Comparison of ENCODE assay signal across 8 mouse cellular contexts in genomic region chr9:72133772-72134245, GRCm38 (mm10). TPM values are rescaled to one million over a fixed set of nuclear protein-coding genes. Genes with fewer than 3 reads are reported as not detected.
DNase-seq lines count a peak whose midpoint lies in the region; ATAC-seq and TF ChIP-seq lines count a peak whose summit lies in the region.

No protein-coding gene starts in this region.

- peak overlapping the region; percentile 97 for H3K27ac ChIP-seq in spleen, adult 2 months (ENCODE audit: insufficient read depth, low read length)
- H3K27ac ChIP-seq in limb, embryonic 14.5 days (replicated peaks; ENCODE audit: low read depth, low read length) = peak overlapping the region; percentile 94
- peak overlapping the region; percentile 95 for H3K27ac ChIP-seq in stomach, postnatal 0 days (replicated peaks)

- H3K4me1 ChIP-seq in spleen, adult 2 months (ENCODE audit: control insufficient read depth, insufficient read depth, insufficient read length) = peaks cover 2% of the 10 kb centered on the region
- H3K4me1 ChIP-seq in limb, embryonic 14.5 days (ENCODE audit: control insufficient read depth, insufficient read depth, low read length) = peaks cover 11% of the 10 kb centered on the region
- no peaks in the 10 kb centered on the region for H3K4me1 ChIP-seq in stomach, postnatal 0 days (replicated peaks; ENCODE audit: control insufficient read depth, insufficient read depth)

- no peak for TF ChIP-seq CTCF in spleen, adult 2 months (IDR thresholded peaks at IDR 0.05; ENCODE audit: extremely low read depth, insufficient read depth, insufficient read length, insufficient replicate concordance)
- no peak for TF ChIP-seq CTCF in stomach, postnatal 0 days (IDR thresholded peaks at IDR 0.05; ENCODE audit: low read depth)

- H3K36me3 ChIP-seq in spleen, adult 2 months (ENCODE audit: control insufficient read depth, insufficient read depth, low read length) = no peaks in the 10 kb centered on the region
- H3K36me3 ChIP-seq in limb, embryonic 14.5 days (ENCODE audit: control insufficient read depth, insufficient read depth, low read length) = no peaks in the 10 kb centered on the region
- H3K36me3 ChIP-seq in stomach, postnatal 0 days (ENCODE audit: control insufficient read depth, insufficient read depth, low read length) = no peaks in the 10 kb centered on the region

- DNase-seq in cerebellum, adult 18-20 months = peak; percentile 33 to 40
- no peak for DNase-seq in cerebellum, adult 11 months
- DNase-seq in spleen, adult 2 months (ENCODE audit: low read depth in 1 of 2, low spot score in 2 of 2) = no peak
- no peak for DNase-seq in spleen, postnatal 4 days (ENCODE audit: low spot score in 2 of 2)
- DNase-seq in limb, embryonic 14.5 days (ENCODE audit: low spot score) = no peak
- DNase-seq in stomach, postnatal 0 days (ENCODE audit: low spot score) = no peak
- no peak for DNase-seq in MN1 (ENCODE audit: low spot score)
- no peak for DNase-seq in embryo, embryonic 10.5 days (ENCODE audit: low spot score)

- peak overlapping the region; percentile 91 for H3K9ac ChIP-seq in limb, embryonic 14.5 days (ENCODE audit: low read depth, low read length, severe bottlenecking)
- H3K9ac ChIP-seq in stomach, postnatal 0 days (ENCODE audit: low read length) = no peak overlapping the region; the same call in 1 of the 2 replicates

- no peaks in the 10 kb centered on the region for H3K9me3 ChIP-seq in limb, embryonic 14.5 days (ENCODE audit: control insufficient read depth, low read length)
- no peaks in the 10 kb centered on the region for H3K9me3 ChIP-seq in stomach, postnatal 0 days (ENCODE audit: control insufficient read depth, low read length)

- TF ChIP-seq EP300 in stomach, postnatal 0 days (optimal IDR thresholded peaks at IDR 0.05) = no peak

- H3K4me3 ChIP-seq in spleen, adult 2 months (ENCODE audit: extremely low read depth, insufficient read depth, insufficient read length) = peak overlapping the region; percentile 77
- H3K4me3 ChIP-seq in limb, embryonic 14.5 days (replicated peaks; ENCODE audit: low read length) = peak overlapping the region; percentile 72
- peak overlapping the region; percentile 63 for H3K4me3 ChIP-seq in stomach, postnatal 0 days (ENCODE audit: low read depth, low read length)

- TF ChIP-seq POLR2A in spleen, adult 2 months (IDR thresholded peaks at IDR 0.05; ENCODE audit: low read depth, low read length) = no peak
- no peak for TF ChIP-seq POLR2A in limb, embryonic 14.5 days (IDR thresholded peaks at IDR 0.05; ENCODE audit: borderline replicate concordance, extremely low read depth, insufficient read depth, insufficient read length)

- H3K27me3 ChIP-seq in spleen, adult 2 months (ENCODE audit: control insufficient read depth, insufficient read depth, low read length) = no peaks in the 10 kb centered on the region
- no peaks in the 10 kb centered on the region for H3K27me3 ChIP-seq in limb, embryonic 14.5 days (ENCODE audit: control insufficient read depth, insufficient read depth, low read length)
- no peaks in the 10 kb centered on the region for H3K27me3 ChIP-seq in stomach, postnatal 0 days (ENCODE audit: control insufficient read depth, insufficient read depth, low read length)

- WGBS in spleen, adult 2 months = 30% methylated on average over 4 of the region's 4 CpGs
- WGBS in limb, embryonic 14.5 days = 57% methylated on average over 4 of the region's 4 CpGs
- WGBS in stomach, postnatal 0 days = 38% methylated on average over 4 of the region's 4 CpGs

- peak overlapping the region; percentile 91 for H3K4me2 ChIP-seq in limb, embryonic 14.5 days (replicated peaks; ENCODE audit: low read depth, low read length, severe bottlenecking)
- H3K4me2 ChIP-seq in stomach, postnatal 0 days (replicated peaks; ENCODE audit: low read depth) = peak overlapping the region; percentile 88

- ATAC-seq in limb, embryonic 14.5 days (ENCODE audit: low FRiP score, low read depth) = no peak
- ATAC-seq in stomach, postnatal 0 days (ENCODE audit: low FRiP score, low TSS enrichment) = no peak

RNA-seq across cellular contexts. Expression of gene Tcf12, which starts 22.1 kb away (rescaled TPM):
- 52.1 and 52.5 TPM in 2 replicates for polyA plus RNA-seq in spleen, adult 2 months (2012; rRNA removed)
- polyA plus RNA-seq in limb, embryonic 14.5 days (2012; rRNA removed) = 158 and 226 TPM in 2 replicates
- 111 and 115 TPM in 2 replicates for polyA plus RNA-seq in limb, embryonic 14.5 days (2014; fragmentation: Nextera tagmentation; extraction: Ambion mirVana)
- 28.7 and 29.1 TPM in 2 replicates for polyA plus RNA-seq in stomach, postnatal 0 days (2015; fragmentation: Nextera tagmentation; extraction: Ambion mirVana)

Comparison
In these comparisons a context has a peak if more than half of its experiments do, and no peak if none do; other contexts are left out.
1. DNase-seq: peak in cerebellum, adult 18-20 months (2 of 2); none in cerebellum, adult 11 months (single experiment), spleen, adult 2 months (0 of 2), spleen, postnatal 4 days (0 of 2), limb, embryonic 14.5 days (single experiment), stomach, postnatal 0 days (single experiment), MN1 (single experiment) and embryo, embryonic 10.5 days (single experiment).
2. Peak in every context shown above with its lines, with median percentiles within 50 percentile points of each other: H3K27ac ChIP-seq and H3K4me3 ChIP-seq.